Mouse (Mus musculus): ENCODE measurements around the gene Ank2. TPM values are rescaled to one million over a fixed set of nuclear protein-coding genes. Genes with fewer than 3 reads are reported as not detected.

Ank2 gene
- polyA plus RNA-seq, 1 experiment from 2014 or later = 78.8 TPM

- peak; percentile 41 for DNase-seq (ENCODE audit: low spot score)
- Histone ChIP-seq H3K4me2 (ENCODE audit: low read depth, low read length, severe bottlenecking) (no peak overlapping the region), H3K36me3 (ENCODE audit: control insufficient read depth, insufficient read depth, low read length) (no peaks in the 10 kb centered on the region), H3K4me1 (replicated peaks; ENCODE audit: control insufficient read depth, insufficient read depth, low read length) (no peaks in the 10 kb centered on the region), H3K4me3 (ENCODE audit: low read depth, low read length) (no peak overlapping the region), H3K27me3 (ENCODE audit: control insufficient read depth, insufficient read depth, low read length) (no peaks in the 10 kb centered on the region), H3K9ac (ENCODE audit: low read length) (no peak overlapping the region), H3K27ac (ENCODE audit: low read depth, low read length) (no peak overlapping the region), H3K9me3 (ENCODE audit: control insufficient read depth, low read length) (no peaks in the 10 kb centered on the region)
- ATAC-seq (replicated peaks; ENCODE audit: low FRiP score) = no peak
- 79% methylated on average over 13 of the region's 13 CpGs for WGBS
These were observed 69.3 kb downstream of the Ank2 start for GRCm38 (mm10) chr3:127429866-127430265.

DNA sequence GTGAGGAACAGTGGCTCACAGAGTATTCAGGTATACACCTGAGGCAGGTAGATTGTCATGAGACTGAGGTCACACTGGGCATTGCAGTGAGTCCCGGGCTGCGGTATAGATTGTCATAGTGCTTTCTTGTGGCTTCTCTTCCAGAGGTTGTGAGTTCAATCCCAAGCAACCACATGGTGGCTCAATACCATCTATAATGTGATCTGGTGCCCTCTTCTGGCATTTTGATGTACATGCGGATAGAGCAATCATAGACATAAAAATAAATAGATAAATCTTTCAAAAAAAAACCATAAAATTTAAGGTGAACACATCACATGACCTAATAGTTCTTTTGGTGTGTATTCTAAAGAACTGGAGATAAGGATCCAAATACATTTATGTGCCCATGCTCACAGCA is 70.6 kb downstream of the Ank2 start:
- H3K27me3 ChIP-seq (ENCODE audit: control insufficient read depth, insufficient read depth, low read length) = no peaks in the 10 kb centered on the region
- no peak overlapping the region for H3K27ac ChIP-seq (ENCODE audit: low read depth, low read length)
- DNase-seq (ENCODE audit: low spot score) (no peak), ATAC-seq (replicated peaks; ENCODE audit: low FRiP score) (no peak)
- WGBS = 89% methylated on average over 3 of the region's 3 CpGs
- no peaks in the 10 kb centered on the region for H3K4me1 ChIP-seq (replicated peaks; ENCODE audit: control insufficient read depth, insufficient read depth, low read length)
- no peak overlapping the region for H3K4me2 ChIP-seq (ENCODE audit: low read depth, low read length, severe bottlenecking)
- no peak overlapping the region for H3K4me3 ChIP-seq (ENCODE audit: low read depth, low read length)
- no peaks in the 10 kb centered on the region for H3K9me3 ChIP-seq (ENCODE audit: control insufficient read depth, low read length)
- H3K36me3 ChIP-seq (ENCODE audit: control insufficient read depth, insufficient read depth, low read length) = no peaks in the 10 kb centered on the region
- no peak overlapping the region for H3K9ac ChIP-seq (ENCODE audit: low read length)

- Histone ChIP-seq H3K9ac (ENCODE audit: low read length) (no peak overlapping the region), H3K27ac (ENCODE audit: low read depth, low read length) (no peak overlapping the region), H3K36me3 (ENCODE audit: control insufficient read depth, insufficient read depth, low read length) (no peaks in the 10 kb centered on the region), H3K27me3 (ENCODE audit: control insufficient read depth, insufficient read depth, low read length) (no peaks in the 10 kb centered on the region), H3K9me3 (ENCODE audit: control insufficient read depth, low read length) (no peaks in the 10 kb centered on the region), H3K4me1 (replicated peaks; ENCODE audit: control insufficient read depth, insufficient read depth, low read length) (no peaks in the 10 kb centered on the region; the same call in 1 of the 2 replicates), H3K4me2 (ENCODE audit: low read depth, low read length, severe bottlenecking) (no peak overlapping the region), H3K4me3 (ENCODE audit: low read depth, low read length) (no peak overlapping the region)
- DNase-seq (ENCODE audit: low spot score) = no peak
- no peak for ATAC-seq (replicated peaks; ENCODE audit: low FRiP score)
- 92% methylated on average over 4 of the region's 4 CpGs for WGBS
These were observed 82.2 kb downstream of the Ank2 start for GRCm38 (mm10) chr3:127416950-127417349.

GRCm38 (mm10) chr3:127414438-127414837 is 84.7 kb downstream of the Ank2 start:
- 44% methylated on average over 1 of the region's 1 CpGs for WGBS
- DNase-seq (ENCODE audit: low spot score) (no peak), ATAC-seq (replicated peaks; ENCODE audit: low FRiP score) (no peak)

GRCm38 (mm10) chr3:127408684-127409550 is 90.2 kb downstream of the Ank2 start:
- no peaks in the 10 kb centered on the region for H3K36me3 ChIP-seq (ENCODE audit: control insufficient read depth, insufficient read depth, low read length)
- ATAC-seq (replicated peaks; ENCODE audit: low FRiP score) = peak; percentile 97

More at GRCm38 (mm10) chr3:127414438-127414837, 84.7 kb downstream of the Ank2 start:
- Histone ChIP-seq H3K4me1 (replicated peaks; ENCODE audit: control insufficient read depth, insufficient read depth, low read length) (no peaks in the 10 kb centered on the region; the same call in 1 of the 2 replicates), H3K4me2 (ENCODE audit: low read depth, low read length, severe bottlenecking) (no peak overlapping the region), H3K27ac (ENCODE audit: low read depth, low read length) (no peak overlapping the region), H3K9ac (ENCODE audit: low read length) (no peak overlapping the region), H3K4me3 (ENCODE audit: low read depth, low read length) (no peak overlapping the region), H3K36me3 (ENCODE audit: control insufficient read depth, insufficient read depth, low read length) (no peaks in the 10 kb centered on the region), H3K27me3 (ENCODE audit: control insufficient read depth, insufficient read depth, low read length) (no peaks in the 10 kb centered on the region), H3K9me3 (ENCODE audit: control insufficient read depth, low read length) (no peaks in the 10 kb centered on the region)

DNA sequence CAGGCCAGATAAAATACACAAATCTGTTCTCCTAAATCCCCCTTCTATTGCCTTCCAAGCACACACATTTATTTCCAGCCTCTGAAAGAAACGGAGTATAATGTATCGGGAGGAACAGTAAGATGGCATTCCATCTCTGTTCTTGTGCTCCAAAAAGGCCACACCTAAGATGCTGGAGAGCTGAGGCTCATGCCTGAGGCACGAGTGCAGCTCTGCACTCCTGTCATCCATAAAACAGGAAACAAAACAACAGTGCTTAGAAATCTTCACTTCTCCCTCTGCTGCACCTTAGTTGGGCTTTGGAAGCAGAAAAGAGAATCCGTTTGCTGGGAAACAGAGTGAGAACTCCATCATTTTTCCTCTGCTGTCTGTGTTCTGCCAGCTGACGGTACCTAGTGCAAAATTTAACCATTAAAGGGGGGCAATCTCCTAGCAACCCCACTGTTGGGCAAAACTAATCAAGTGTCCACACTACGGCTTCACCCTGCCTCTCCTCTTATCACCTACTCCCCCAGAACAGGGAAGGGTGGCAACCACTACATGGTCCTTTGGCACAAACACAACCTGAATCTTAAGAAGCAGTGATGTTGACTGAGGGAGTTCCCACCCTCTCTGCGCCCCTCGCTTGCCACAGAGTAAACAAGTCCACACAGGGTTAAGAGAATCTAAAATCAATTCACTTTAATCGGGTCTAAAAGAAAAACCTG is 91.1 kb downstream of the Ank2 start:
- Histone ChIP-seq H3K9me3 (ENCODE audit: control insufficient read depth, low read length) (no peaks in the 10 kb centered on the region), H3K9ac (ENCODE audit: low read length) (peak overlapping the region; percentile 77), H3K27ac (ENCODE audit: low read depth, low read length) (peak overlapping the region; percentile 76), H3K27me3 (ENCODE audit: control insufficient read depth, insufficient read depth, low read length) (no peaks in the 10 kb centered on the region), H3K4me2 (ENCODE audit: low read depth, low read length, severe bottlenecking) (peak overlapping the region; percentile 88), H3K36me3 (ENCODE audit: control insufficient read depth, insufficient read depth, low read length) (no peaks in the 10 kb centered on the region), H3K4me1 (replicated peaks; ENCODE audit: control insufficient read depth, insufficient read depth, low read length) (no peaks in the 10 kb centered on the region; the same call in 1 of the 2 replicates), H3K4me3 (ENCODE audit: low read depth, low read length) (peak overlapping the region; percentile 48)
- ATAC-seq (replicated peaks; ENCODE audit: low FRiP score) (no peak; the same call in 1 of the 2 replicates), DNase-seq (ENCODE audit: low spot score) (peak; percentile 53)
- 9% methylated on average over 9 of the region's 9 CpGs for WGBS

More at GRCm38 (mm10) chr3:127408684-127409550, 90.2 kb downstream of the Ank2 start:
- WGBS = 17% methylated on average over 23 of the region's 23 CpGs
- Histone ChIP-seq H3K27me3 (ENCODE audit: control insufficient read depth, insufficient read depth, low read length) (no peaks in the 10 kb centered on the region), H3K4me3 (ENCODE audit: low read depth, low read length) (peak overlapping the region; percentile 48), H3K4me1 (replicated peaks; ENCODE audit: control insufficient read depth, insufficient read depth, low read length) (no peaks in the 10 kb centered on the region; the same call in 1 of the 2 replicates), H3K4me2 (ENCODE audit: low read depth, low read length, severe bottlenecking) (peak overlapping the region; percentile 88), H3K27ac (ENCODE audit: low read depth, low read length) (peak overlapping the region; percentile 76), H3K9me3 (ENCODE audit: control insufficient read depth, low read length) (no peaks in the 10 kb centered on the region), H3K9ac (ENCODE audit: low read length) (peak overlapping the region; percentile 77)
- DNase-seq (ENCODE audit: low spot score) = peak; percentile 87

DNA sequence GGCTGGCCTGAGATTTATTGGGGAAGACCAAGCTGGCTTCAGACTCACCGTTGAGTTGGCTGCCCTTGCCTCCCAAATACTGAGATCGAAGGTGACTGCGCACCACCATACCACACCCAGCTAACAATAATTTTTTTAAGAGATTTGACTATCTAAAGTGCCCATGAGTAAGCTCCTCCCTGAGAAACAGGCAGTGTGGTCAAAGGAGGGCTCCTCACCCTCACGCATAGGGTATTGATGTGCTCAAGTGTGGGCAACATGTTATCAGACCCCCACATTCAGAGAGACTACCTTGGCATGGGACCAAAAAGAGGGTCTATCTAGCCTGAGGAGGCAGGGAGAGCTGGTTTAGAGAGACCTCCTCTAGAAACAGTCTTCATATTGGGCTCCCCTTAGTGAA is 92.3 kb downstream of the Ank2 start:
- Histone ChIP-seq H3K27me3 (ENCODE audit: control insufficient read depth, insufficient read depth, low read length) (no peaks in the 10 kb centered on the region), H3K4me3 (ENCODE audit: low read depth, low read length) (no peak overlapping the region), H3K9ac (ENCODE audit: low read length) (no peak overlapping the region), H3K9me3 (ENCODE audit: control insufficient read depth, low read length) (no peaks in the 10 kb centered on the region), H3K4me1 (replicated peaks; ENCODE audit: control insufficient read depth, insufficient read depth, low read length) (no peaks in the 10 kb centered on the region; the same call in 1 of the 2 replicates), H3K4me2 (ENCODE audit: low read depth, low read length, severe bottlenecking) (no peak overlapping the region), H3K27ac (ENCODE audit: low read depth, low read length) (no peak overlapping the region), H3K36me3 (ENCODE audit: control insufficient read depth, insufficient read depth, low read length) (no peaks in the 10 kb centered on the region)
- ATAC-seq (replicated peaks; ENCODE audit: low FRiP score) (no peak), DNase-seq (ENCODE audit: low spot score) (no peak)
- WGBS = 94% methylated on average over 4 of the region's 4 CpGs

DNA sequence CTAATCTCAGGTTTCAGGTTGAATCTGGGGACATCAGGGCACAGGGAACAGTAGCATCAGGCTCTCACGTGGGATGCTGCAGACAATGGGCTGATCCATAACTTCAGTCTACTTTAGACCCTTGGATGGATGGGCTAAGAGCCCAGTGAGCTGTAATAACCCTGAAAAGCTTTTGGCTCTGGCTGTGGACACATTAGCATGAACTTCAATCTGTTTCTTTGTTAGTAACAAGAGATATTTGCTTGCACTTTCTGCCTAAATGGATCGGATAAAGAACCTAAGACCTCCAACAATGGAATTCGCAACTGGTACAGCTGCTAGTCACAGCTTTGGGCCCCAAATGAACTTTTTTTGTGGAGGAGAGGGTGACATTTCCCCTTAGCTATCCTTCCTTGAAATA is 94.8 kb downstream of the Ank2 start:
- H3K4me2 ChIP-seq (ENCODE audit: low read depth, low read length, severe bottlenecking) = no peak overlapping the region
- DNase-seq (ENCODE audit: low spot score) (no peak), ATAC-seq (replicated peaks; ENCODE audit: low FRiP score) (no peak)
- no peak overlapping the region for H3K9ac ChIP-seq (ENCODE audit: low read length)
- 35% methylated on average over 3 of the region's 3 CpGs for WGBS
- no peak overlapping the region for H3K4me3 ChIP-seq (ENCODE audit: low read depth, low read length)
- no peaks in the 10 kb centered on the region for H3K9me3 ChIP-seq (ENCODE audit: control insufficient read depth, low read length)
- H3K36me3 ChIP-seq (ENCODE audit: control insufficient read depth, insufficient read depth, low read length) = no peaks in the 10 kb centered on the region
- no peaks in the 10 kb centered on the region for H3K27me3 ChIP-seq (ENCODE audit: control insufficient read depth, insufficient read depth, low read length)
- no peaks in the 10 kb centered on the region; the same call in 1 of the 2 replicates for H3K4me1 ChIP-seq (replicated peaks; ENCODE audit: control insufficient read depth, insufficient read depth, low read length)
- no peak overlapping the region for H3K27ac ChIP-seq (ENCODE audit: low read depth, low read length)
